Mouse (Mus musculus): ENCODE data around the gene Vstm2l.

The Vstm2l gene

DNA sequence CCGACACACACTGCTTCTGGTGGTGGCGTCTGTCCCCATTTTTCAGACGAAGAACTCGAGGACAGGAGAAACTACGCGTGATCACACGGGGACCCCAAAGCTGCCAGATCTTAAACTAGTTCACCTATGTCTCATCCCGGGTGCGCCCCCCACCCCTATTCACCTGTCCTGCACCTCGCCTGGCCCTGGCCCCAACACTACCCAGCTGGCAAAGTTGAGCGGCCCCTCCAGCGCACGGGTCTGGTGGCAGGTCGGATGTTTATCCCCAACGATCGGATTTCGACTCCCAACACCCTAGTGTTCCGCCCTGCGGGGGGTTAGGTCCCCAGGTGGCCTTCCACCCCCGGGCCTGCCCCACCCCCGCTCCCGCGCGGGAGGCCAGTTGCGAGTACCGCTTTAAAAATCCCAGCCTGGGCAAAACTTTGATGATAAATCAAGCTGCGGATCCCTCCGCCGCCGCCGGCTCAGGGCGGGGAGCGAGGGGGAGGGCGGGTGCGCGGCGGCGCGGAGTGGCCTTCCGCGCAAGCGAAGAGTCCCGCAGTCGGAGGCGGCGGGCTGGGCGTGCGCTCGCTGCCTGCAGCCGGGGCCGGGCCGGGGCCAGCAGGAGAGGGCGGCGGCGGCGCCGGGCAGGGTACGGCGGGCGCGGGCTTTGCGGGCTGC, at the start of gene Vstm2l:
Gene Vstm2l, plus strand, starts transcription at position 549 of the 660 bp plus-strand sequence.
- no peak for DNase-seq (ENCODE audit: low spot score)

DNA sequence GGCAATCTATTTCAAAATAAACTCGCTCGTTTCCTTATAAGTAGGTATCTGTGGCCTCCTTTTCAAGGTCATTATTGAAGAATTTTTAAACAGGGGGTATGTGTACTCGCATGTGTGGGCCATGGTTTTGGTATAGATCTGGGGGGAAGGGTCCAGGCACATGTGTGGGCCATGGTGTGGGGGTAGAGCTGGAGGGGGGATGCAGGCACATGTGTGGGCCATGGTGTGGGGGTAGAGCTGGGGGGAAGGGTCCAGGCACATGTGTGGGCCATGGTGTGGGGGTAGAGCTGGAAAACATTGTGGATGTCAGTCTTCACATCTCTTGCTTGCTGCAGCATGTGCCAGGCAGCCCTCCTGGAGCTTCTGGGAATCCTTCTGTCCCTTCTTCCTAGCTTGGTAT, 47.3 kb upstream of the Vstm2l start:
- DNase-seq (ENCODE audit: low spot score): no peak

DNA sequence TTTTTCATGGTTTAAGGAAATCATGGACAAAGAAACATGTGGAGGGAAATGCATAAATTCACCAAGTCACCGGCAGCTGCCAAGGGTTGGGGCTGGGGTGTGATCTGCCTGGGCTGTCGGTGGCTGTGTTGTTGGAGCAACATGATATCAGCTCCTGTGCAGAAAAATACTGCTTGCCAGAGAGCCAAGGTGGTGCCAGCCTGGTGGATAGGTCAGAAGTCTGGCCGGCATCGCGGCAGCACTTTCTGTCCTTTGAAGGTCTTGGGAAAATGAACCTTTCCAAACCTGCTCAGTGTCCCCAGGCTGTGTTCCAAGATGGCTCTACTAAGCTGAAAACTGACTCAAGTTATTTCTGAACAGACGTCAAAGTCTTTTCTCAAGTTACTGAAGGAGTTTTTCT, 44.2 kb upstream of the Vstm2l start:
- DNase-seq (ENCODE audit: low spot score): peak; percentile 25

DNA sequence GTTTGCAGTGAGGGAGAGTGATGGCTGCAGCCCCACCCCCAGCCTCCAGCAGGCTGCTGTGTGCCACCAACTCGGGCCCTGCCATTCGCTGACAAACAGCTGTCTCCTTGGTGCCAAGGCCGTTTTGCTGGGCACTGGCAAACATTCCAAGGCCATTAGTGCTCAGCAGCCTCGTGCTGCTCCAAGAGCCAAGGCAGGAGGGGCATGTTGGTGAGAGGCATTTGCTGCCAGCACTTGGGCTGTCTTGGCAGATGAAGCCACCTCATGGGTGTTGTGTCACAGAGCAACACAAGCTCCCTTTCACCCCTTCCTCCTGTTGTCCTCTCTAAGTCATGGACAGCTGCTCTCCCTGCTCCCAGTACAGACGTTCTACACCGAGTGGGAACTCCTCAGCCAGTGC, 41.2 kb upstream of the Vstm2l start:
- peak; percentile 99 for DNase-seq (ENCODE audit: low spot score)

DNA sequence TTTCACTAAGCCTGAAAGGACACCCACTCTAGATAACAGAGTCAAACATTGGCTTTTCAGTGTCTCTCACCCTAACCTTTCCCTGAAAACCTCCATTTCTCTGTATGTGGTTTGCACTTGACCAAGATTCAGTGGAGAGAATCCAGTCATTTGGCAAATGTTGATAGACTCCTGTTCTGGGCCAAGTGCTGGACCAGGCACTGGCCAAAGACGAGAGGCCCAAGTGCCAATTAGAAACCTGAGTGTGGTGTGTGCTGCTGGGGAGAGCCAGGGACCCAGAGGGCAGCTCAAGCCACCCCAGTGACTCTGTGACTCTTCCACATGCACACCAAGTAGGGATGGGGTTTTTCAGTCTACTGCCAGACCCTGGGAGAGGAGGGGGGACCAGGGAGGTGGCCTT, 40.8 kb upstream of the Vstm2l start:
- DNase-seq (ENCODE audit: low spot score): peak; percentile 82

DNA sequence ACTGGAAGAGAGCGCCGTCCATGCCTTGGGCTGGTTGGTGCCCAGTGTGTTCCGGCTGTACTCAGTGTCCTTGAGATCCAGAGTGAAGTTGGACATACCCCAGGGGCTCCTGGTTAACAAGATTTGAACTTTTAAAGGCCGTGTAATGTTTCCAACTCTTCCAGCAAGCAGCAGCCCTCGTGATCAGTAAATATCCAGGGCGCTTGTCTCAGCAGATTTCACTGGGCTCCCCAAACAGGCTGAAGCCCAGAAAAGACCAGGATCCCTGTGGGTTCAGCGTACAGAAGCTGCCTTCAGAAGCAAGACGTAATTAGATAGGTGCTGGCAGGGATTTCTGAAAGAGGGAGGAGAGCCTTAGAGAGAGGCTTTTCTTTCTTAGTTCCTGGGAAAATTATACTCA, 39.3 kb upstream of the Vstm2l start:
- DNase-seq (ENCODE audit: low spot score): no peak

DNA sequence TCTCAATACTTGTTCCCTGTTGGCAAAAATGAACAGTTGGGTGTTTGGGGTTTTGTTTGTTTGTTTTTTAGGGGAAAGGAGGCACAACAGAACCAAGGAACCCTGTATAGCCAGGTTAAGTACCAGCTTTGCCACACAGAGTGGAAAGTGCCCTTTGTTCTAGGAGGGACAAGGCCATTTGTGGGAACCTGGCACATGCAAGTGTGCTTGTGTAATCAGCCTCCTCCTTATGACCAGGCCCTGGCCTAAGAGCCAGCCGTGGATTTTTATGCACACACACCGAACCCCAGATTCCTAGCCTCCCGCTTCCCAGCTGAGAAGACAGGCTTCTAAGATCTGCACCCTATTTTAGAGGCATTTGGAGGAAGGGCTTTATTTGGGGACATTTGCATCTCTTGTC, 37.1 kb upstream of the Vstm2l start:
- DNase-seq (ENCODE audit: low spot score): peak; percentile 79

DNA sequence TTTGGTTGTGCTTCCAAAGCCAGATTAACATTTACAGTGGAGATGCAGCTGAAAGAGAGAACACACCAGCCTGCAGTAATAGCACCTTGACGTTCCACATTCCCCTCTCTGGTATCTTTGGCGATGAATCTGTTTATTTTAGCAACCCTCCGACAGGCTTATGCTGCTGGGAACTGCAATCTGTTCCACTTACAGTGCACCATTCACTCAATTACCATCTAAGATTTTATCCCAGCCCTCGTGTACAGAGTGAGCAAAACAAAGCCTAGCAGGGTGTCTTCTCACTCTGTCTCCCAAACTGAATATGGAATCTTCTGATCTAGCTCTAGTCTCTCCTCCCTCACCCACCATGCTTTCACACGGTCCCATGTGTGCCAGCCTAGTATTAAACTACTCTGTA, 36.5 kb upstream of the Vstm2l start:
- no peak for DNase-seq (ENCODE audit: low spot score)

DNA sequence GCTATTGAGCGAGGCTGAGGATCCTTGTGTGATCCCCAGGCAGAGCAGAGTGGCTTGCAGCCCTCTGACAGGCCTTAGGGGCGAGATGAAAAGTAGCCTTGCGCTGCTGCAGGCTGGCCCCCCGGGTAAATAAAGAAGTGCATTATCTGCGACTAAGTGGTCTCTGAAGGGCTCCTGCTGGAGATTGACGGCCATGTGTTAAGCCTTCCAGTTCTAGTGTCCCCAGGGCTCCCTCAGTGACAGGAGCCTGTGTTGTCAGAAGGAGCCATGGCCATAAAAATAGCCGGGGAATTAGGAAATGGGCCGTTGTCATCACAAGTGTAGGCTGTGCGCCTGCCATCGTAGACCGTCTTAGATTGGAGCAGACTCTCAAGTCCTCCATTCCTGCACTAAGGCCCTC, 32.5 kb upstream of the Vstm2l start:
- DNase-seq (ENCODE audit: low spot score): no peak

DNA sequence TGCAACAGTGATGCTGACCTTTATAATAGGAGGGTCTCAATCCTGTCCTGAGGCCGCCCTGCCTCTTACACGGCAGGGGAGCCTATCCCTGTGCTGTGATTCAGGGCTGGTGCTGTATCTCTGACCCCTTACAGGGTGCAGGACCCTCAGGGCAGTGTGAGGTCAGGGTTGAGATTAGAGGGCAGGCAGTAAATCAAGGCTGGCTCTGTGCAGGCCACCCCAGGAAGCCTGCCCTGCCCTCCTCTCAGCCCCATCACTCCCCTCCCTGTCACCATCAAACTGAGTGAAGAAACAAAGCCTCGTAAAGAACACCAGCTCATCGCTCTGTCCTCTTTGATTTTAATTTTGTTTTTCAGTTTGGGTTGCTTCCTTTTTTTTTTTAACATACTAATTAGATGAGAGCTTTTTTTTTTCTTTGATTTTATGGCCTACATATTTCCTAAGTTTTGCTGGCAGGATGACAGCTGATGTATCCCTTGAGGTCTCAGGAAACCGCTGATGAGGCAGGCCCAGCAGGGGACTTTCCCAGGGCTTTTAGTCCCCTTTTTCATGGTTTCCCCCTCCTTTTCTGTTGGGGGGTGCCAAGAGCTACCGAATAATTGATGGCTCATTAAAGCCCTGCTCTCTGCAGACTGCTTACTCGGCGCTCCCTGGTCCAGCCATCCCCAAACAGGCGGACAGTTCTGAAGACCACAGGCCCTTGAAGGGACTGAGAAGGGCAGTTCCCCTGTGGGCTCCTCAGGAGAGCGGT, 27.0 kb upstream of the Vstm2l start:
- no peak for DNase-seq (ENCODE audit: low spot score)

DNA sequence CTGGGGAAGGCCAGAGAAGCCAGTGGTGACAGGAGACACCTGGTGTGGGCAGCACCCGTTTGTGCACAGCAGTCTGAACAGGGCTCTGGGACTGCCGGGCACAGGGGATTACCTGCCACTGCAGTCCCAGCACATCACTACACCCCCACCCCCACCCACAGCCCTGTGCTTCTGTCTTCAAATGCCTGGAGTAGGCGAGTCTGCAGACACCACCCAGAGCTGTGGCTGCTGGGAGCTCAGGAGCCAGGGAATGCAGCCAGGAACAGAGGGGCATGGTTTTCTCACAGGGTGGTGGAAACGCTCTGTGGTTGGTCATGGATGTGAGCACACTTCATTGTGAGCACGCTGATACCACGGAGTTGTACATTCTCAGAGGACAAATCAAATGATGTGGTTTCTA, 23.3 kb upstream of the Vstm2l start:
- no peak for DNase-seq (ENCODE audit: low spot score)

DNA sequence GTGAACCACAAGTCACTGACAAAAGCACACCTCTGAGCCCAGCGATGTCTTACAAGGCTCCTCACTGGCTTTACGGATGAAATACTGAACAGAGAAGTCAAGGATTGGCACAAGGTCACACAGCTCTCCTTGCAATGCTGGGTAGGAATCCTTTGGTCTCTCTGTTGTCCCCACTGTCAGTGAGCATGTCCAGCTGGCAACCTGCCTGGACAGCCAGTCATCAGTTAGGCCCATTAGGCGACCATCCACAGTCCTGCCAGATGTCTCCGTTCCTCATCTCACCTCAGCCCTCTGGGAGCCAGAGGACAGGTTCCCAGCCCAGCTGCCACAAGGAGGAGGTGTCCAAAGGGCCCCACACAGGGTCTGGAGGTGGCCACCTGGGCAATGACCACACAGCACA, 17.3 kb upstream of the Vstm2l start:
- peak; percentile 29 for DNase-seq (ENCODE audit: low spot score)

DNA sequence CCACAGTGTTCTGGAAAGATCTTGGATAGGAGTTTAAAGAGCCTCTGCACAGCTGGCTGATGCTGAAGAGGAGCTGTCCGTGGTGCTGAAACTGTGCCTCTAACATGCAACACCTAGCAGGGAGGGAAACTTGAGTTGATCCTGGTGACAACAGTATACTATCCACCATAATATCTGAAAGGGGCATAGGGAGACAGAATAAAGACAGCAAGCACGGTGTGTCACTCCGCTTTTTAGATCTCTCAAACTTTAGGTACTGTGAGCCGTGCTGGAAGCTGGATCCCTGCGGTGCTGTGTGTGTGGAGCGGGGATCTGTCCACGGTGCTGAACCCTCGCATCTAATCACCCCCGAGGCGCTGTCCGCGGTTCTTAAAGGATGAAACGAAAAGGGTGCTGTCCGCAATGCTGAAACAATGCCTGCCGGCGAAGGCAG, 1.2 kb upstream of the Vstm2l start:
- peak; percentile 95 for DNase-seq (ENCODE audit: low spot score)

DNA sequence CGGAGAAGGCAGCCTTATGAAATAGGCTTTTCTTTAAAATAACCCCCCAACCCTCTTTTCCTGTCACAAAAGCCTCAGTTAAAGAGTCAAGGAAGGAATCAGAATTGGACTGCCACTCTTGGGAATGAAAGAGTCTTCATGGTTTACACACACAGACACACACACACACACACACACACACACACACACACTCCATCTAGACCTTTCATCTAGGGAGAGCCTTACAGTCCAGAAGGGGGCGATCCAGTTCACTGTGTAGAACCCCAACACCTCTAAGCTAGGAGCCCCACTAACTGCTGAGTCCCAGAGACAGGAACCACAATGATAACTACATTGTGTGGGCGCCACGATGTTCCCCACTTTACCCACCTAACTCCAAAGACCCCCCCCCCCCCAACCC, 748 bp upstream of the Vstm2l start:
- no peak for DNase-seq (ENCODE audit: low spot score)

DNA sequence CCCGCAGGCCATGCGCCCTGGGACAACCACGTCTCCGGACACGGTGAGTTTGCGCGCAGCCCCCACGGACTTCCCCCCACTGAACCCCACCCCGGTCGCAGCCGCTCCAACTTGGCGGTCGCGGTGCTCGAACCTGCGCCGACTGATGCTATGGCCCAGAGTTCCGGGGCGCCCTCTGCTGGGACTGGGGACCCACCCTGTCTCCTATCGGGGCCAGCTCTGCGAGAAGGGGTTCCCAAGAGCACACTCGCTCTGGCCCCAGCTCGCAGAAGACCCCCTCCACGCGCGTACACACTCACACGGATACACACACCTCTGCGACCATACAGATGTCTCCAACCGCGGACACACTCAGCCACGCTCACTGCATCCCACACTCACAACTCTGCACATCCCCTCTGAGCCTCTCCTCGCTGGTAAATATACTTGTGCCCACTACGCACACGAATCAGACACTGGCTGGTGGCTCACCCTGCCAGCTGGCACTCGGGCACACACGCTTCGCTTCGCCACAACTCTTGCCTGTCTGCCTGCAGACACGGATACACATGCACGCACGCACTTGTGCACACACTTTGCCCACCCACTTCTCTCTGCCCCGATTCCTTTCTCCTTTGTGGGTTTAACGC, 550 bp downstream of the Vstm2l start:
- DNase-seq (ENCODE audit: low spot score): no peak

DNA sequence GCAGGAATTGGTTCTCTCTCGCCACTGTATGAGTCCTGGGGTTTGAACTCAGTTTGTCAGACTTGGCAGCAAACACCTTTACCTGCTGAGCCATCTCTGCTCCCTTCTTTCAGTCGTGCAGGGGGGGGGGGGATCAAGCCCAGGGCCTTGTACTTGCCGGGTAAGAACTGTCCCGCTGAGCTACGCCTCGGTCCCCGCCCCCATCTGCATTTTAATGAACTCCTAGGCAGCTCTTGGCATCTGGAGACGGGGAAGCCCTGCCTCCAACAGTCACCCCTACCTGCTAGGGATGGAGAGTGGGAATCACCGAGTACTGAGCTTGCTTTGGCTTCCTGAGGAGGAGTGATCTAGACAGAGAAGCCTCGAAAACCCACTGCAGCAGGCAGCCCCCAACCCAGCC, 4.1 kb downstream of the Vstm2l start:
- DNase-seq (ENCODE audit: low spot score): no peak

DNA sequence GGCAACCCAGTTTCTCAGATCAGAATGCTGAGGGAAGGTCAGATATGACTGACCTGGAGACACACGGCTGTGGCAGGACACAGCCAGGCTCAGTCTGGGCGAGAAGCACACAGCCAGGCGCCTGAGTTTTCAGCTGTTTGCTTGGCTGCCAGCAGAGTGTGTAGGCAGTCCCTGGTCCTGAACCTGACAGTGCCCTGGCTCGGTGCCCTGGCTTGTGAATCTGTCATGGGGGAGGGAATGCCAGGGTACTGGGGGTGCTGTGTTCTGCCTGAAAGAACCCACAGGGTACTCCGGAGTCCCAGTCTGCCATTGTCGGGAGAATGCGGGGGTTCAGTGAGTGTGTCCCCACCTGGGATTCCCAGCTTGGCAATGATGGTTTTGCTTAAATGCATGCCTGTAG, 7.1 kb downstream of the Vstm2l start:
- peak; percentile 28 for DNase-seq (ENCODE audit: low spot score)

DNA sequence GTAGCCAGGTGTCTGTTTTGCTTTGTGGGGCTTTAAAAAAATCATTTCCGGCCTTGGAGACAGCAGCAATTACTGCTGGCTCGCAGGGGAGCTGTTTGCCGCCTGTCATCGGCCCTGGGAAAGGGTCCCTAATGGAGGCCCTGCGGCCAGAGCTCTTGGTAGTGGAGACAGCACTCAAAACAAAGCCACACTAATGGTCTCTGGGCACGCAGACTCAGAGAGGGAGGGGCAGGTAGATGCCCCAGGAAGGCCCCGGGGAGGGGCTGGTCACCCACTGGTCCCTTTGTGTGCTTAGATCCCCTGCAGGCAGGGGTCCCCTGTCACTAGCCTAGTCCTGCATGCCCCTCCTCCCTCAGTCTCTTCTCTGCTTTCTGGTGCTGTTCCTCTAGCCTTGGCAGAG, 9.0 kb downstream of the Vstm2l start:
- no peak for DNase-seq (ENCODE audit: low spot score)

DNA sequence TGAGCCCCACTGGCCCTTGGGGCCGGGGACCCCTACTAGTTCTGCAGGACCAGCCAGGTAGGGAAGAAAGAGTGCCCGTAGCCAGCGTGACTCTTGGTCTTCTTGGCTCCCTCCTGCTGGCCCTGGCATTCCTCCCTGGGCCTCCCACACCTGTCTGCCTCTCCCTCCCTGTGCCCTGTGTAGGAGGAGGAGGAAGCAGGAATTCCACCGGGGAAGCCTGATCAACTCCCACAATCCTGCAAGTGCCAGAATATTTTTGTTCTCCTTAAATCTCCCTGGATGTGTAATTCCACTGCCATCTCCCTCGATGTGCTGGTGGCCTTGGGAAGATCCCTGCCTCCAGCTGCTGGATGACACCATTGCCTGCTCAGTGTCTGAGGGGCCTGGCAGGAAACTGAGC, 10.1 kb downstream of the Vstm2l start:
- DNase-seq (ENCODE audit: low spot score): no peak

DNA sequence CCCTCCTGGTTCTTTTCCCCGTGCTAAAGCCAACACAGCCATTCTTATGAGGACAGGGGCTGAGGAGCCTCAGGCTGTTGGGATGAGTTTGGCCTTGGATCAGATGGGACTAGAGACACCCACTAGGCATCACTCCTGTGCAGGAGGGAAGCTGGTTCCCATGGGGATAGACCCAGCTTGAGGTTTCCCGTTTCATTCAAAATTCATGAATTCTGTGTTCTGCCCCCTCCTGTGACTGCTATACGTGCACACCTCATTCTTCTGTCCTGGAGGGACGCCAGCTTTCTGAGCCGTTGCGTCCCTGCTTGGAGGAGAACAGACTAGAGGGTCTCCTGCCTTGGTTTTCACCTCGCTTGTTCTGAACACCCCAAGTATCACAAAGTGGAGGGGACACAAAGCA, 12.0 kb downstream of the Vstm2l start:
- DNase-seq (ENCODE audit: low spot score): no peak

DNA sequence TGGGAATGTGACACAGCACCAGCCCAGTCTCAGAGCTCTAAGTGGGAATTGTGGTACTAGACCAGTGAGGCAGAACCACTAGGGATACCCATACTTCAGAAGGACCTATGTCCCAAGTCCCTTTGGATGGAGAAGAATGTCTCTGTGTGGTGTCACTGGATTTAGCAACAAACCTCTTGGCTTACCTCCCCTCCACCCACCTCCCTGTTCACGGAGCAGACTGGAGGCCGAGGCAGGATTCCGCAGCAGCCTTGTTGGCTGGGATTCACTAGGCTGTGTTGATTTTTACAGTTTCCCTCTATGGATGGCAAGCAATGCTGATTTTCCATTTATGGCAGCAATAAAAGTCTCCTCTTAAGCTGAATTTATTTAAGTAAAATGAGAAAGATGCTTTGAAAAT, 12.5 kb downstream of the Vstm2l start:
- no peak for DNase-seq (ENCODE audit: low spot score)

DNA sequence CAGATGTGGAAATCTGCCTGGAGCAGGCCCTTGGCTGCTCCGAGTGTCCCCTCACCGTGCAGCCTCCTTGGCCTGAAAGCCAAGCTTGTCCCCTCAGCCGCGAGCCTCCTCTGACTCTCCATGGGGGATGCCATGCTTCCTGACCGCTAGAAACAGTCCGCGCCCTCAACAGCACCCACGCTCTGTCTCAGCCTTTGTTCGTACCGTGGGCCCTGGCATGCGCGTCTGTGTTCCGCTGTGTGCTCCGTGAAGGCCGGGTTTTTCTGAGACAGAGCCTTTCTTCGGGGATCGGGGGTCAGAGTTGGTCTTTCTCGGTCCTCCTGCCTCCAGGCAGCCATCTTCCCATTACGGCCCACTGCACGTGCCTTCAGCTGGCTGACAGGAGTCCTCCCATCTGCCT, 12.9 kb downstream of the Vstm2l start:
- no peak for DNase-seq (ENCODE audit: low spot score)

DNA sequence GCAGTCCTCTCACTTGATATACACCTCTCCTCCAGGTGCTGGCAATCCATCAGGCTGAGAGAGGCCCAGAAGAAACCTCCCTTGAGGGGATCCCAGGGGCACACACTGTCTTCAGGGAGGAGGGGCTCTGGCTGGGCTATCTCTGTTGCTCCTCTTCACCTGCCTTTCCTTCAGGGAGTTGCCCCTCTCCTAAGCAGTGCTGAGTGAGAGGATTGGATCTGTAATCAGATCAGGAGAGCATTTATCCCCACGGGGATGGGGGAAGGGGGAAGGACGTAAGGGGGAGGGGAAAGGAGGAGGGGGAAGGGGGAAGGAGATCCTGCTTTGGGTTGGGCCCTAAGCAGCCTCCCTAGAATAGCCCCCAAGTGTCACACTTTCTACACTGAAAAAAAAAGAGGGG, 13.4 kb downstream of the Vstm2l start:
- DNase-seq (ENCODE audit: low spot score): no peak

DNA sequence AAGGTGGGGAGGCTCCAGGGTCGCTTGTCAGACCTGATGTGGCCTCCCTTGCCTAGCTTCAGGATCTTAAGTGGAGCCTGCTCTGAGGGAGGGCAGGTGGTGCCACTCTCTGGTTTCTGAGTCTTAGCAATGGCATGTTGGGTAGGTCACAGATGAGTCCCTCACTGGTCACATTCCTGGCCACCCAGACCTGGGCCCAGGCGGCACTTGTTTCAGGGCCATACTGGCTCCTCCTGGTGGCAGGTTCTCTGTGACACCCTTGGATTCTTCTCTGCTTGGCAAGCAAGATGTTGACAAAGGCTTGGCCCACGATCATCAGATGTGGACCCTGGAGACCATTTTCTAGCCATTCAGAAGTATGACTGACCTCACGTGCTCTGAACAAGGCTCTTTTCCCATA, 18.2 kb downstream of the Vstm2l start:
- DNase-seq (ENCODE audit: low spot score): no peak

Data from adipocyte (in vitro differentiated cells).